Mouse (Mus musculus) E14TG2a.4 (cell line): ENCODE results near the gene Nupr1l.

Experiments used
- CTCF ChIP-seq: conservative IDR thresholded peaks from 2 replicates; pipeline ENCODE4 v1.5.1; 2014; ENCODE audit warnings: low read length
- NANOG ChIP-seq: IDR thresholded peaks from 2 replicates; pipeline ENCODE4 v1.6.1; 2014; ENCODE audit warnings: borderline replicate concordance, low read length, mixed read lengths

DNA sequence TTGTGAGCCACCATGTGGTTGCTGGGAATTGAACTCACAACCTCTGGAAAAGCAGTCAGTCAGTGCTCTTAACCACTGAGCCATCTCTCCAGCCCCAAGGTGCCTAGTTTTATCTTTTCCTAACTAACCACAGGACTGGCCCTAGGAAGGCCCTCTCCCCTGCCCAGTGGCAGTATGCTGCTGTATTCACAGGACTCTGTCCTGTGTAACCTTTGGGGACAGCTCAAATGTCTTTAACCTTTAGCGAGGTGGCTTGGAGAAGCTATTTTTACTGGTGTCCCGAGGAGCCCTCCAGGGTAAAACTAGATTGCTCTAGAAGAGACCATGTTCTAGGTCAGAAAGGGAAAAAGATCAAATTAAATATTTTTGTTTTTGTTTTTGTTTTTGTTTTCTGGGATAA lies 37.1 kb upstream of the Nupr1l start:
- TF ChIP-seq CTCF (no peak), NANOG (no peak)
